Mouse (Mus musculus) monocyte, adult 2 months (primary cell): ENCODE measurements around the gene Dppa2.

Experiments used
- DNase-seq, 2 experiments: peaks; one replicate each; pipeline ENCODE4 v3.0.0; 2022; ENCODE audit warnings: low spot score in 2 of 2, low read depth in 1 of 2

The Dppa2 gene

DNA sequence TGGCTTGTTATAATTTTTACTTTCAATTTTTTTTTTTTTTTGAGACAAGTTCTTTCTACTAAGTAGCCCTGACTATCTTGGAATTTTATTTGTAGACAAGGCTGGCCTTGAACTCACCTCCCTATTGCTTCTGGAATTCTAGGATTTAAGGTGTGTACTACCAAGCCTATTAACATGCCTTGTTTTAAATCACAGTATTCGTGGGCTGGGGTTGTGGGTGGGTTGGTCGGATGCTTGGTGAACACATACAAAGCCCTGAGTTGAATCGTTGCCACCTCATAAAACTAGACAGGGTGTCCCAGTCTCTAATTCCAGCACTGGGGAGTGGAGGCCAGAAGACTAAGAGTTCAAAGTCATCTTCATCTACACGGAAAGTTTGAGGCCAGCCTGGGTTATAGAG is 31.6 kb downstream of the Dppa2 start:
- DNase-seq, result no peak

DNA sequence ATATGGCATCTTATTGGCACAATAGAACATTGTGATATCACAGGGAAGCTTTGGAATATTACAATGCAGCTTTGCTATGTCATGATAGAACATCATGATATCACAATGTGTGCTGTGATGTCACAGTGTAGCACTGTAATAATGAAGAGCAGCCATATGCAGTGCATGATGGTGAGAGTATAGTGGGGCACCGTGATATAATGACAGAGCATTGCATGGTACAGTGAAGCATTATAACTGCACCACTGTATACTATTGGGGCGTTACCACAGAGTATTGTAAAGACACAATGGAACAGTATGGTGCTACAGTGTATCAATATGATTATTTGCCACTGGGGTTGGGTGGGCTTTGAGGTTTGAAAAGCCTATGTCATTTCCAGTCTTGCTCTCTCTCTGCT is 40.5 kb downstream of the Dppa2 start:
- no peak for DNase-seq

DNA sequence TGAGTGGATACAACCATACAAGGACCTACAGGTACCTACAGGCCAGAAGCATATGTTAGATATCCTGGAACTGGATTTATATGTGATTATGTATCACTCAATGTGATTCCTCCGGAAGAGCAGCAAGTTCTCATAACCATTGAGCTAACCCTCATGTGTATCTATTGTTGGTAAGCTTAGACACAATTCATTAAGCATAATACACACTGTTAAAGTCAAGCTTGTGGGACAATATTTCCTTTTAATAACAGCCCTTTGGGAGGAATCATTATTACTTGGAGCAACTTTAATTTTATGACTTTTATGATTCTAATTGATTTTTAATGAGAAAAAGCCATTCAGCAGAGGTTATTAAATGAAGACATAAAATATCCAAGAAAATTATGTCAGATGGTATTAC is 43.5 kb downstream of the Dppa2 start:
- DNase-seq, result no peak

DNA sequence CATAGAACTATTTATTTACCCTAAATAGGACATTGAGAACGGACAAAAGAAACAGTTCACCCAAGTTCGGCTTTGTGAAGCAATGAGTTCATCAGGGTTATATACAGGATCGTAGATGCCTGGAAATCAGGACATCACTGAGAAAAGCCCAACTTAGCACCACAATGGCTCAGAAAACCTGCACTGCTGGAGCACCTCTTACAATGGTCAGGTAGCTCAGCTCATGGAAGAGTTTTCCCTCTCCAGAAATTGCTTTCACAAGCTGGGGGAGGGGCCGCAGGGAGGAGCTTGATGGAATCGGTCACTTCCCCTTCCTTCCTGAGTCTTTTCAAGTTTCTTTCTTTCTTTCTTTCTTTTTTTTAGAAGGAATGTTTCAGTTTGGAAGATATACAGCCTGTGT is 52.0 kb downstream of the Dppa2 start:
- DNase-seq, result no peak

DNA sequence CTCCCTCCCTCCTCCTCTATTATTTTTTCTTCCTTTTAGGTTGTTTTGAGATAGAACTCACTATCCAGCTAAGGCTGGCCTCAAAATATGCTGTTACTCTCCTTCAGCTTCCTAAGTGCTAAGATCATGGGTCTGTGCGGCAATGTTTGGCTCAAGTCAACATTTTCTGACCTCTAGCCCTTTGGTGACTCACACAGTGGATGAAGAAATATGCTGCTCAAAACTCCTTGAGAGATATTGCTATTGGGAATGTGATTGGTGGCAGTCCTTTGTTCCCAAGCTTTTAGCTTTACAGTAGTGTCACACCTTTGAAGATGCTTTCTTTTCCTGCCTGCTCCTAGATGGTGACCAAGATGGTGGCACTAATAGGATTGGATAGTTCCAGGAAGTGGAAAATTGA is 52.7 kb downstream of the Dppa2 start:
- DNase-seq, result no peak

DNA sequence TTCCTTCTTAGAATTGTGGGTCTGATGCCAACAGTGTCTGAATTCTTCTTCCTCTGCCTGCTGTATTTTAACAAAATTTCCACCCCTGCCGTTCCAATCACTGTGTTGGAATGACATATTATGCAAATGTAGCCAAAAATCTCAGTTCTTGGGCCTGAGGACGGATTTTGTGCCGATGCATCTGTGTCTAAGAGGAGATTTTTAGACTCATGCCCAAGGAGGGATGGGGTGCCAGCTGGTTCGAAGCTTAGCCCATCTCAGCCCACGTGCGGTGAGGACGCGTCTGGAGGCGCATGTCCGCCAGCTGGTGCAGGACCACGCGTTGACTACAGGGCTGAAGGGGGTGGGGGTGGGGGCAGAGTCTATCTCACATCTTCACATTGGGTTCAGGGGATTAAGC is 57.2 kb downstream of the Dppa2 start:
- DNase-seq, result no peak

DNA sequence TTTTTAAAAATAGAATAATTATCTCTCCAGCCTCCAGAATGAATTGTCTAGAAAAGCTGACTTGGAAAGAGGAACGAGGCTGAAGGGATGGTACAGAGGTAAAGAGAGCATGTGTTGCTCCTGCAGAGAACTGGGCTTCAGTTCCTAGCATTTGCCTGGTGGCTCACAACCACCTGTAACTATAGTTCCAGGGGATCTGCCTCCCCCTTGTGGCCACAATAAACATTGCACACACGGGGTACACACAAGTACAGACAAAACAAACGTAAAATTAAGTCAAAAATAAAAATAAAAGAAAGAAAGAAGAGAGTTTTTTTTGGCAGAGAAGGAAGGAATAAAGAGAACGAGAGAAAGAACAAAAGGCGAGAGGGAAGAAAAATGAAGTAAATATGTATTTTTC is 63.1 kb downstream of the Dppa2 start:
- no peak for DNase-seq

DNA sequence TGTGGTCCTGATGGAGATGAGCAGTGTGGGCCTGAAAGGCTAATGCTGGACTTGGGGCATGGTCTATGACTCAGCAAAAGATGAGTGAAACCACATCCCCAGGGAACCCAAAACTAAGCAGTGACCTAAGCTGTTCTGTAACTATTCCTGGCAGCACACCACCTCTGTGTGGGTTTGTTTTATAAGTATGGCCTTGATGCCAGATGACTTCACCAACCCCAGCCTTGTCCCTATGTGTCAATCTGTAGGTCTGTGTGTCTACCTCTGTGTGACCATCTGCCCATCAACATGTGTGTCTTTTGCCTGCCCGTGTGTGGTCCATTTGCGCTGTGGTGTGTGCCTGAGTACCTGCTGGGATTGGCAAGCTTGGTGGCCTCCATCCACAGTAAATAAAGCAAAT is 64.4 kb downstream of the Dppa2 start:
- no peak for DNase-seq
